Mouse (Mus musculus) lung, adult 18-20 months (tissue): Measurements from ENCODE around the gene Magi1.

Experiments used
- DNase-seq, 2 experiments: peaks; one replicate each; pipeline ENCODE4 v3.0.0; 2022; ENCODE audit warnings: mixed read lengths in 2 of 2

Gene Magi1

GRCm38 (mm10) chr6:93792309-93793215 lies 491.2 kb downstream of the Magi1 start:
- no peak for DNase-seq

- no peak for DNase-seq
Measured at GRCm38 (mm10) chr6:93789721-93790120, 494.0 kb downstream of the Magi1 start.

GRCm38 (mm10) chr6:93787042-93787441 lies 496.7 kb downstream of the Magi1 start:
- DNase-seq = no peak

- no peak for DNase-seq
Measured at GRCm38 (mm10) chr6:93786220-93786619, 497.5 kb downstream of the Magi1 start.

- DNase-seq = no peak
Measured at GRCm38 (mm10) chr6:93771081-93771480, 512.6 kb downstream of the Magi1 start.

GRCm38 (mm10) chr6:93770283-93771025 lies 513.3 kb downstream of the Magi1 start:
- no peak for DNase-seq

GRCm38 (mm10) chr6:93758114-93758513 lies 525.6 kb downstream of the Magi1 start:
- DNase-seq = no peak

GRCm38 (mm10) chr6:93757353-93758087 lies 526.2 kb downstream of the Magi1 start:
- DNase-seq = peak; percentile 60 to 73

- DNase-seq = no peak
Measured at GRCm38 (mm10) chr6:93743145-93743544, 540.6 kb downstream of the Magi1 start.

GRCm38 (mm10) chr6:93739786-93740185 lies 543.9 kb downstream of the Magi1 start:
- no peak for DNase-seq

GRCm38 (mm10) chr6:93737083-93737482 lies 546.6 kb downstream of the Magi1 start:
- no peak for DNase-seq

GRCm38 (mm10) chr6:93736071-93736470 lies 547.6 kb downstream of the Magi1 start:
- DNase-seq = no peak

- DNase-seq = no peak
Measured at GRCm38 (mm10) chr6:93733800-93734199, 549.9 kb downstream of the Magi1 start.

- no peak for DNase-seq
Measured at GRCm38 (mm10) chr6:93729702-93730101, 554.0 kb downstream of the Magi1 start.

- DNase-seq = no peak
Measured at GRCm38 (mm10) chr6:93728791-93729190, 554.9 kb downstream of the Magi1 start.

GRCm38 (mm10) chr6:93727630-93728178 lies 556.0 kb downstream of the Magi1 start:
- DNase-seq = peak; percentile 75 to 83

GRCm38 (mm10) chr6:93726829-93727455 lies 556.8 kb downstream of the Magi1 start:
- DNase-seq = no peak

- DNase-seq = no peak
Measured at GRCm38 (mm10) chr6:93726121-93726520, 557.6 kb downstream of the Magi1 start.

- no peak for DNase-seq
Measured at GRCm38 (mm10) chr6:93724749-93725148, 559.0 kb downstream of the Magi1 start.

GRCm38 (mm10) chr6:93723226-93723625 lies 560.5 kb downstream of the Magi1 start:
- no peak for DNase-seq

GRCm38 (mm10) chr6:93719532-93719931 lies 564.2 kb downstream of the Magi1 start:
- no peak for DNase-seq

- no peak for DNase-seq
Measured at GRCm38 (mm10) chr6:93718385-93718784, 565.3 kb downstream of the Magi1 start.
